Mouse (Mus musculus): ENCODE measurements around the gene Slc9a1.

- TF ChIP-seq CTCF (conservative IDR thresholded peaks at IDR 0.05; ENCODE audit: insufficient read depth, insufficient read length, low read depth, low read length) = no peak
- no peak for TF ChIP-seq POLR2A (IDR thresholded peaks at IDR 0.05; ENCODE audit: low read depth, low read length)
Measured at GRCm38 (mm10) chr4:133432560-133433171, 63.2 kb downstream of the Slc9a1 start.
